Mouse (Mus musculus) forebrain, embryonic 16.5 days (tissue): ENCODE results near the gene Myh4. TPM values are rescaled to one million over a fixed set of nuclear protein-coding genes. Genes with fewer than 3 reads are reported as not detected.

ENCODE experiments used
- ATAC-seq: fragments of 200-750 bp; cut with Nextera tagmentation; 2 replicates; pipeline ENCODE4 v1.8.0; 2017; ENCODE audit warnings: mild to moderate bottlenecking, moderate library complexity
- H3K27ac ChIP-seq: fragments of 300-500 bp; sonication (generic); 2 replicates; pipeline ENCODE4 v1.5.1; 2014; ENCODE audit warnings: low read length, control low read depth
- H3K27me3 ChIP-seq: fragments of 300-500 bp; sonication (generic); replicated peaks from 2 replicates; pipeline ENCODE4 v1.6.1; 2014; ENCODE audit warnings: low read length; ENCODE audit not compliant: control insufficient read depth, insufficient read depth
- H3K36me3 ChIP-seq: fragments of 300-500 bp; sonication (generic); 2 replicates; pipeline ENCODE4 v1.6.1; 2014; ENCODE audit not compliant: control insufficient read depth, insufficient read depth
- H3K4me1 ChIP-seq: fragments of 300-500 bp; sonication (generic); replicated peaks from 2 replicates; pipeline ENCODE4 v1.6.1; 2014; ENCODE audit warnings: low read length; ENCODE audit not compliant: control insufficient read depth, insufficient read depth
- H3K4me2 ChIP-seq: fragments of 300-500 bp; sonication (generic); 2 replicates; pipeline ENCODE4 v1.6.1; 2014; ENCODE audit warnings: mild to moderate bottlenecking, low read length, control low read depth
- H3K4me3 ChIP-seq: fragments of 300-500 bp; sonication (generic); replicated peaks from 2 replicates; pipeline ENCODE4 v1.5.1; 2014; ENCODE audit warnings: mild to moderate bottlenecking, low read length, control low read depth
- H3K9ac ChIP-seq: fragments of 300-500 bp; sonication (generic); replicated peaks from 2 replicates; pipeline ENCODE4 v1.6.1; 2014; ENCODE audit warnings: low read depth, low read length, control low read depth
- H3K9me3 ChIP-seq: fragments of 300-500 bp; sonication (generic); 2 replicates; pipeline ENCODE4 v1.6.1; 2016; ENCODE audit warnings: low read length; ENCODE audit not compliant: control insufficient read depth
- WGBS: fragments of 180-500 bp; shearing (Covaris S2); extraction: QIAGEN DNeasy Blood & Tissue Kit; methylation state at CpG from one replicate; pipeline ENCODE4 v1.1.7; 2014; 5-methylcytosine and 5-hydroxymethylcytosine counted together
- polyA plus RNA-seq: library from polyadenylated mRNA; unstranded; fragments of >200 nt; fragmentation: Nextera tagmentation; extraction: Ambion mirVana; gene quantifications from 2 replicates; pipeline ENCODE4 v1.2.1, GENCODE M21; 2015

Gene Myh4
- polyA plus RNA-seq, 1 experiment from 2014 or later = 0.04 TPM

DNA sequence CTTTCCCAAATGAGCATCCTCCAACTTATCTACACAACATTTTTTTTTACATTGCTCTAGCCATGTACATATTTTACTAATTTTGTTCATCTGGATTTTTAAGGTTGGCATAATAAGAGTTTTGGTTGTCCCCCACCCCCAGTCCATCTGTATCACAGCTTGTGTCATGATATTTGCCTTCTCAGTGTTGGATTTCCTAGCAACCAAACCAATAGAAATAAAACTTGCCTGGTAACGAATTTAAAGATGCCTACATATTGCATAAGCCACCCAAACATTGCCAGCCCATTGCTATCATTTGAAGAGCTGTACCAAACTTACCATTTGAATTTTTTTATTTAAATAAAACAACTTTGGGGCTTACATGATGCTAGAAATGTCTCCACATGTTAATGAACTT, 55.6 kb downstream of the Myh4 start:
- H3K9me3 ChIP-seq = no peaks in the 10 kb centered on the region
- H3K27ac ChIP-seq = no peak overlapping the region
- no peak overlapping the region for H3K4me3 ChIP-seq
- no peaks in the 10 kb centered on the region for H3K36me3 ChIP-seq
- WGBS = 76% methylated on average over 1 of the region's 1 CpGs
- H3K27me3 ChIP-seq = no peaks in the 10 kb centered on the region
- H3K9ac ChIP-seq = no peak overlapping the region
- no peak for ATAC-seq
- no peak overlapping the region for H3K4me2 ChIP-seq
- H3K4me1 ChIP-seq = no peaks in the 10 kb centered on the region

Other genes starting within 250 kb of the Myh4 start
- gene Tmem220, start 212.9 kb upstream of the Myh4 start, polyA plus RNA-seq = 0.35 and 0.43 TPM in 2 replicates
- gene Adprm, start 185.4 kb upstream of the Myh4 start, polyA plus RNA-seq = 33.0 and 35.4 TPM in 2 replicates
- gene Sco1, start 185.4 kb upstream of the Myh4 start, polyA plus RNA-seq = 12.7 and 14.3 TPM in 2 replicates
- gene Myh3, start 159.7 kb upstream of the Myh4 start, polyA plus RNA-seq = 0.09 and 0.36 TPM in 2 replicates
- 0.05 TPM in 1 of 2 replicates, not detected in the other for gene Myh2, start 67.0 kb upstream of the Myh4 start, polyA plus RNA-seq
- gene Myh1, start 38.0 kb upstream of the Myh4 start, polyA plus RNA-seq = not detected in 2 replicates
- 0.10 and 0.27 TPM in 2 replicates for gene Myh8, start 39.1 kb downstream of the Myh4 start, polyA plus RNA-seq
- gene Myh13, start 83.6 kb downstream of the Myh4 start, polyA plus RNA-seq = not detected in 2 replicates
- gene Gas7, start 217.4 kb downstream of the Myh4 start, polyA plus RNA-seq = 75.1 TPM in 2 replicates